Mouse (Mus musculus) ovary, adult 2 months (tissue): Measurements from ENCODE around the gene Olfr510. TPM values are rescaled to one million over a fixed set of nuclear protein-coding genes. Genes with fewer than 3 reads are reported as not detected.

Source experiments
- polyA plus RNA-seq: library from polyadenylated mRNA; depleted of rRNA; stranded (reverse); fragments of >200 nt; gene quantifications from 2 replicates; pipeline ENCODE4 v1.2.3, GENCODE M21; 2012; rRNA removed

Gene Olfr510
- not detected in 2 replicates for polyA plus RNA-seq

GRCm38 (mm10) chr7:108666118-108666517 lies at the start of gene Olfr510:
Olfr510 (plus strand) TSS chr7:108666418.

DNA sequence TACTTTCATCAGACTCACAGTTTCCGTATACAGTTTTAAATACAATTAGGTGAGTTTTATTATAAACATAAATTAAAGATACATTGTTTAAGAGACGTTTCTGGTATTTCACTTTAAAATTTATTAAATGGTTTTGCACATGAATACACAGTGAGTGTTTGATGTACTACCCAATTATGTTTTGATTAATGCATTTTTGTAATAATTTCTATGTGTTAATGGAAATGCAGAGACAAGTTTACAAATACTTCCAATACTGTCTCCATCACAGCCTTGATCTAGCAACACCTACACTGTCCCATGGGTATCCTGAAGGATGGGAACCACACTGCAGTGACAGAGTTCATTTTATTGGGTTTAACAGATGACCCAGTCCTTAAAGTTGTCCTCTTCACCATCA lies 44.7 kb upstream of the Olfr510 start, which contains the start of gene Olfr507:
TSS of gene Olfr507 (plus strand) at position 301 of the 400 bp plus-strand sequence.

GRCm38 (mm10) chr7:108629694-108630093 lies 36.5 kb upstream of the Olfr510 start, which contains the start of gene Olfr508:
Olfr508 (plus strand) TSS chr7:108629994.

DNA sequence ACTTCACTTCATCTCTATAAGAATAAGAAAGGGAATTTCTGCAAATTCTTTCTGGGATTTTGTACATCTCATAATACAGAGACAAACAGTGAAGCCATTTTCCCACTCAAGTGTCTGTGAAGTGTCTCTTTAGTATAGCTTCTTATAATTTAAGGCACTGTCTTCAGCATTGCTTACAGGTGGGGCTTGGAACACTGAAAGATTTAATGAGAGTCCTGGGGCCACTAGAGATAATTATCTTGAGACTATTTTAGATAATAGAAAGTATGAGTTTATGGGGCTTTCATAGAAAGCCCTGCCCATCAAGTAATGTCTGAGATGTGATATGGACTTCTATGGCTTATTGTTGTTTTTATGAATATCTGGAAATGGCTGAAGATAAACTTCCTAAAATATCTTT lies 14.4 kb upstream of the Olfr510 start, which contains the start of gene Olfr509:
TSS of gene Olfr509 (minus strand) at position 101 of the 400 bp plus-strand sequence.

DNA sequence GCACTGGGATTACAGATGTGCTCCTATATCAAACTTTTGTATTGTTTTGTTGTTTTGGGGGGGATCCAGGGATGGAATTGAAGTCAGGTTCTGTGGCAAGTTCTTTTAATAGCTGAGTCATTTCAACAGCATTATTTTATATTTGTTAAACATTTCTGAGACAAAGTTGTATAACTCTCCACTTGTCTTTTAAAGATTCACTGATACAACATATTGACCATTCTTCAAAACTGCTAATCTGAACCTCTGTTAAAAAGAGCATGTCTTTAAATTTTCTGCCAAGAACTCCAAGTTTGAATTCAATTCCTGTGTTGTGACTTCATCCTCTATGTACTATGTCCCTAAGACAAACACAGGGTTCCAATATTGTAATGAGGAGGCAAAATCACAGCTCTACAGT lies 46.8 kb downstream of the Olfr510 start, which contains the start of gene Olfr512:
TSS of gene Olfr512 (plus strand) at position 301 of the 400 bp plus-strand sequence.

Other genes starting within 250 kb of the Olfr510 start
- not detected in 2 replicates for gene Olfr497, start 246.0 kb upstream of the Olfr510 start, polyA plus RNA-seq
- not detected in 2 replicates for gene Olfr498, start 201.1 kb upstream of the Olfr510 start, polyA plus RNA-seq
- gene Olfr502, start 141.4 kb upstream of the Olfr510 start, polyA plus RNA-seq: not detected in 2 replicates
- gene Olfr503, start 121.9 kb upstream of the Olfr510 start, polyA plus RNA-seq: not detected in 2 replicates
- gene Olfr504, start 100.6 kb upstream of the Olfr510 start, polyA plus RNA-seq: not detected in 2 replicates
- not detected in 2 replicates for gene Olfr506, start 55.6 kb upstream of the Olfr510 start, polyA plus RNA-seq
- not detected in 2 replicates for gene Olfr507, start 44.6 kb upstream of the Olfr510 start, polyA plus RNA-seq
- gene Olfr508, start 36.4 kb upstream of the Olfr510 start, polyA plus RNA-seq: not detected in 2 replicates
- gene Olfr509, start 14.5 kb upstream of the Olfr510 start, polyA plus RNA-seq: not detected in 2 replicates
- not detected in 2 replicates for gene Olfr512, start 46.9 kb downstream of the Olfr510 start, polyA plus RNA-seq
- not detected in 2 replicates for gene Olfr513, start 84.6 kb downstream of the Olfr510 start, polyA plus RNA-seq
- not detected in 2 replicates for gene Olfr514, start 159.6 kb downstream of the Olfr510 start, polyA plus RNA-seq
- gene Olfr516, start 184.1 kb downstream of the Olfr510 start, polyA plus RNA-seq: not detected in 2 replicates
- gene Olfr517, start 206.0 kb downstream of the Olfr510 start, polyA plus RNA-seq: not detected in 2 replicates
- not detected in 2 replicates for gene Olfr518, start 218.6 kb downstream of the Olfr510 start, polyA plus RNA-seq
- not detected in 2 replicates for gene Olfr519, start 228.0 kb downstream of the Olfr510 start, polyA plus RNA-seq